Mouse (Mus musculus) adrenal gland, postnatal 25 days (tissue): ENCODE data around the gene Mrps15. TPM values are rescaled to one million over a fixed set of nuclear protein-coding genes. Genes with fewer than 3 reads are reported as not detected.

ENCODE experiments used
- total RNA-seq: library from RNA; stranded (reverse); gene quantifications from 2 replicates; pipeline ENCODE4 v1.2.3, GENCODE M21; 2021

Mrps15 gene
- total RNA-seq, 1 experiment from 2014 or later: 74.4 TPM

Other genes with a start within 250 kb of the Mrps15 start
- 0.88 and 1.5 TPM in 2 replicates for gene Csf3r, start 22.4 kb upstream of the Mrps15 start, total RNA-seq
- 7.2 and 12.2 TPM in 2 replicates for gene Oscp1, start 11.6 kb downstream of the Mrps15 start, total RNA-seq
- 45.4 and 48.0 TPM in 2 replicates for gene Lsm10, start 49.7 kb downstream of the Mrps15 start, total RNA-seq
- 41.2 and 43.1 TPM in 2 replicates for gene Stk40, start 57.0 kb downstream of the Mrps15 start, total RNA-seq
- gene Eva1b, start 100.8 kb downstream of the Mrps15 start, total RNA-seq: 23.4 and 33.9 TPM in 2 replicates
- 2.8 and 3.2 TPM in 2 replicates for gene Sh3d21, start 116.6 kb downstream of the Mrps15 start, total RNA-seq
- gene Thrap3, start 155.8 kb downstream of the Mrps15 start, total RNA-seq: 190 and 232 TPM in 2 replicates
- gene Map7d1, start 209.4 kb downstream of the Mrps15 start, total RNA-seq: 55.0 and 68.0 TPM in 2 replicates
- 88.0 and 93.9 TPM in 2 replicates for gene Trappc3, start 215.4 kb downstream of the Mrps15 start, total RNA-seq
- gene Col8a2, start 239.9 kb downstream of the Mrps15 start, total RNA-seq: 1.7 and 2.4 TPM in 2 replicates